Mouse (Mus musculus) liver, embryonic 13.5 days (tissue): ENCODE results near the gene Mepce. TPM values are rescaled to one million over a fixed set of nuclear protein-coding genes. Genes with fewer than 3 reads are reported as not detected.

Experiments
- ATAC-seq: fragments of 200-750 bp; cut with Nextera tagmentation; 2 replicates; pipeline ENCODE4 v1.8.0; 2017; ENCODE audit warnings: low read depth, mild to moderate bottlenecking, moderate number of reproducible peaks, moderate library complexity
- DNase-seq: peaks from one replicate; pipeline ENCODE4 v3.0.0; 2022
- H3K27ac ChIP-seq: fragments of 300-500 bp; sonication (generic); 2 replicates; pipeline ENCODE4 v1.5.1; 2015; ENCODE audit warnings: moderate library complexity, mild to moderate bottlenecking, inconsistent platforms
- H3K27me3 ChIP-seq: fragments of 300-500 bp; sonication (generic); 2 replicates; pipeline ENCODE4 v1.6.1; 2015; ENCODE audit warnings: mild to moderate bottlenecking, inconsistent platforms
- H3K36me3 ChIP-seq: fragments of 300-500 bp; sonication (generic); 2 replicates; pipeline ENCODE4 v1.6.1; 2015; ENCODE audit warnings: mild to moderate bottlenecking, inconsistent platforms
- H3K4me1 ChIP-seq: fragments of 300-500 bp; sonication (generic); replicated peaks from 2 replicates; pipeline ENCODE4 v1.6.1; 2015; ENCODE audit warnings: inconsistent platforms
- H3K4me2 ChIP-seq: fragments of 300-500 bp; sonication (generic); 2 replicates; pipeline ENCODE4 v1.6.1; 2015; ENCODE audit warnings: inconsistent platforms, mild to moderate bottlenecking, moderate library complexity
- H3K4me3 ChIP-seq: fragments of 300-500 bp; sonication (generic); replicated peaks from 2 replicates; pipeline ENCODE4 v1.5.1; 2015; ENCODE audit warnings: mild to moderate bottlenecking, inconsistent platforms
- H3K9ac ChIP-seq: fragments of 300-500 bp; sonication (generic); 2 replicates; pipeline ENCODE4 v1.6.1; 2015; ENCODE audit warnings: mild to moderate bottlenecking, inconsistent platforms
- H3K9me3 ChIP-seq: fragments of 300-500 bp; sonication (generic); replicated peaks from 2 replicates; pipeline ENCODE4 v1.6.1; 2016; ENCODE audit warnings: inconsistent platforms
- WGBS: fragments of 180-500 bp; shearing (Covaris S2); methylation state at CpG from one replicate; pipeline ENCODE4 v1.1.7; 2015; ENCODE audit not compliant: insufficient replicate concordance; 5-methylcytosine and 5-hydroxymethylcytosine counted together
- polyA plus RNA-seq: library from polyadenylated mRNA; unstranded; fragments of >200 nt; fragmentation: Nextera tagmentation; extraction: Ambion mirVana; gene quantifications from 2 replicates; pipeline ENCODE4 v1.2.1, GENCODE M21; 2015

The Mepce gene
- polyA plus RNA-seq, 1 experiment from 2014 or later = 4.5 TPM

GRCm38 (mm10) chr5:137746851-137747325, 40.6 kb downstream of the Mepce start:
- DNase-seq (peak; percentile 18), ATAC-seq (no peak)
- WGBS = under 1% methylated on average over 16 of the region's 16 CpGs
- H3K9ac ChIP-seq = peak overlapping the region; percentile 97
- H3K4me3 ChIP-seq = peak overlapping the region; percentile 90
- H3K9me3 ChIP-seq = no peaks in the 10 kb centered on the region
- peaks cover 22% of the 10 kb centered on the region for H3K36me3 ChIP-seq
- no peaks in the 10 kb centered on the region for H3K27me3 ChIP-seq
- H3K4me1 ChIP-seq = peaks cover 57% of the 10 kb centered on the region
- H3K4me2 ChIP-seq = peak overlapping the region; percentile 99
- peak overlapping the region; percentile 99 for H3K27ac ChIP-seq

DNA sequence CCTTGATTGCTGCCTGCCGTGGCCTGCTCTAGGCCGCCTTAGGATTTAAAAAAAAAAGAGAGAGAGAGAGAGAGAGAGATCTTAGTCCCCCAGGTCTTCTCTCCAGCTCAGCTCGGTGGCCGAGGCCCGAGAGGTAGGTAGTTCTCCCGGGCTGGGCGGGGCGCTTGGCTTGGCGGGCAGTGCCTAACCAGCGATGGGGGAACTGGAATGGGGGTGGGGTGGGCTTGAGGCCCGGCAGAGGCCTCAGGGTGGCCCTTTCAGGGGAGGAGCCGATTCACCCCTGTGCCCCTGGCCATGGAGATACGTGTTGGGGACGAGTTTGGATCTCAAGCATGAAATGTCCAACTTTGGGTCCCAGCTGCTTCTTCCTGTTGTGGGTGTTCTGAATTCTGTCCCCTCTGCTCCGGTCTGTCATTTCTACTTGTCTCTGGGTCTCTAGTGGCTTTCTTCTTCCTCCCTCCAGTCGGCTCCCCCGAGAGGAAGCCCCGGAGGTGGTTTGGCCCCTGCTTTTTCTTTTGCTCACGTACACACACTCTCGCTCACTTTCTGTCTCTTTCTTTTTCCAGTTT, 41.1 kb downstream of the Mepce start:
- no peaks in the 10 kb centered on the region for H3K27me3 ChIP-seq
- DNase-seq (peak; percentile 75), ATAC-seq (peak; percentile 72)
- H3K27ac ChIP-seq = peak overlapping the region; percentile 99
- peaks cover 17% of the 10 kb centered on the region for H3K36me3 ChIP-seq
- H3K4me2 ChIP-seq = peak overlapping the region; percentile 99
- peaks cover 59% of the 10 kb centered on the region for H3K4me1 ChIP-seq
- WGBS = under 1% methylated on average over 20 of the region's 20 CpGs
- H3K9me3 ChIP-seq = no peaks in the 10 kb centered on the region
- H3K4me3 ChIP-seq = peak overlapping the region; percentile 90
- H3K9ac ChIP-seq = peak overlapping the region; percentile 97

- peaks cover 68% of the 10 kb centered on the region for H3K4me1 ChIP-seq
- no peaks in the 10 kb centered on the region for H3K27me3 ChIP-seq
- H3K27ac ChIP-seq = peak within 1 kb of the TSS; percentile 99
- peak within 1 kb of the TSS; percentile 99 for H3K4me2 ChIP-seq
- H3K4me3 ChIP-seq = peak within 1 kb of the TSS; percentile 90
- no peaks in the 10 kb centered on the region for H3K9me3 ChIP-seq
- H3K9ac ChIP-seq = peak within 1 kb of the TSS; percentile 97
- 0 out of 2 replicates have a peak, but pooled peaks cover 9% of the 10 kb centered on the region for H3K36me3 ChIP-seq
- DNase-seq (peak; percentile 82), ATAC-seq (peak; percentile 76)
- WGBS = 5% methylated on average over 28 of the region's 28 CpGs
These were observed 42.0 kb downstream of the Mepce start, which contains the start of gene Tsc22d4 for GRCm38 (mm10) chr5:137745214-137746171. Gene Tsc22d4 (plus strand): TSS chr5:137745730.

DNA sequence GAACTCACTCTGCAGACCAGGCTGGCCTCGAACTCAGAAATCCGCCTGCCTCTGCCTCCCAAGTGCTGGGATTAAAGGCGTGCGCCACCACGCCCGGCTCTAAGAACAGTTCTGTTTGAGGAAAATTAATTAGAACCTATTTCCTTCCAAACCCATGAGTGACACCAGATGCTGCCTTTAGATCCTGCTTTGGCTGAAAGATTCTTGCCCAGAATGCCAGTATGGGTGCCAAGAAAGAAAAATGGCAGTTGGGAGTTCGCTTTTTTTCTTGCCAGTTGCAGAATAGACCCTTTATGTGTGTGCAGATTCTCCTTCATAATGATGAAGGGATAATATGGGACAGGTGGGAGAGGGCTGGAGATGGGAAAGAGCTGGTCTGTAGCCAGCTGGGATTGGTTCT, 43.3 kb downstream of the Mepce start:
- ATAC-seq (no peak), DNase-seq (no peak)
- H3K4me2 ChIP-seq = no peak overlapping the region
- H3K4me1 ChIP-seq = peaks cover 75% of the 10 kb centered on the region
- H3K9ac ChIP-seq = no peak overlapping the region
- H3K27ac ChIP-seq = no peak overlapping the region
- 0 out of 2 replicates have a peak, but pooled peaks cover 3% of the 10 kb centered on the region for H3K36me3 ChIP-seq
- no peak overlapping the region for H3K4me3 ChIP-seq
- 85% methylated on average over 7 of the region's 7 CpGs for WGBS
- no peaks in the 10 kb centered on the region for H3K9me3 ChIP-seq
- no peaks in the 10 kb centered on the region for H3K27me3 ChIP-seq

- no peak overlapping the region for H3K4me2 ChIP-seq
- DNase-seq = no peak
- H3K27me3 ChIP-seq = no peaks in the 10 kb centered on the region
- 84% methylated on average over 6 of the region's 6 CpGs for WGBS
- no peak overlapping the region for H3K9ac ChIP-seq
- no peaks in the 10 kb centered on the region for H3K9me3 ChIP-seq
- peaks cover 70% of the 10 kb centered on the region for H3K4me1 ChIP-seq
- no peaks in the 10 kb centered on the region for H3K36me3 ChIP-seq
- H3K27ac ChIP-seq = no peak overlapping the region
- no peak overlapping the region for H3K4me3 ChIP-seq
- ATAC-seq = no peak
These were observed 44.6 kb downstream of the Mepce start for GRCm38 (mm10) chr5:137742836-137743235.

GRCm38 (mm10) chr5:137742048-137742447, 45.4 kb downstream of the Mepce start:
- ATAC-seq (no peak), DNase-seq (no peak)
- 60% methylated on average over 10 of the region's 10 CpGs for WGBS
- peak overlapping the region; percentile 88; the same call in 1 of the 2 replicates for H3K9ac ChIP-seq
- H3K4me1 ChIP-seq = peaks cover 67% of the 10 kb centered on the region
- peak overlapping the region; percentile 71; the same call in 1 of the 2 replicates for H3K4me3 ChIP-seq
- H3K27ac ChIP-seq = no peak overlapping the region
- H3K27me3 ChIP-seq = no peaks in the 10 kb centered on the region
- H3K9me3 ChIP-seq = no peaks in the 10 kb centered on the region
- H3K4me2 ChIP-seq = peak overlapping the region; percentile 99
- no peaks in the 10 kb centered on the region for H3K36me3 ChIP-seq

GRCm38 (mm10) chr5:137741023-137741931, 46.2 kb downstream of the Mepce start, which contains the start of gene Nyap1:
Gene Nyap1 (minus strand): TSS chr5:137741607.
- Histone ChIP-seq H3K9me3 (no peaks in the 10 kb centered on the region), H3K27ac (peak within 1 kb of the TSS; percentile 79), H3K27me3 (no peaks in the 10 kb centered on the region), H3K4me2 (peak within 1 kb of the TSS; percentile 99), H3K4me1 (peaks cover 67% of the 10 kb centered on the region), H3K36me3 (no peaks in the 10 kb centered on the region), H3K9ac (peak within 1 kb of the TSS; percentile 88), H3K4me3 (peak within 1 kb of the TSS; percentile 71)
- WGBS = 1% methylated on average over 66 of the region's 71 CpGs
- DNase-seq (peak; percentile 83), ATAC-seq (peak; percentile 78)

DNA sequence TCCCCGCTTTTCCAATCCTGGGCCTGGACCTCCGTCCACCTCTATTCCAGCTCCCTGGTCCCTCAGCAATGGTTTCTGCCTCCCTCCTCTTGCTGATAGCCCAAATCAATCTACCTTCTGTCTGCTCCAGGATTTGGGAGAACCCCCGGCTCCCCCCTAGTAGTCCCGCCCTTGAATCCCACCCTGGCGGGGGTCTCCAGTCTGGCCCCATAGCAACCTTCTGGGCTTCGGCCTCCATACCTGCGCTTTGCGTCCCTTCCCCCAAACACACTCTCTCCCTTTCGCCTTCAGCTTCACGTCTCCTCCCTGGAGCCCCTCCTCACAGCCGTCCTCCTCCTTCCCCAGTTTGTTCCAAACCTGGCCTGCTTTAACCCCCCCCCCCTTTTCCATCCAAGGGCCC, 46.9 kb downstream of the Mepce start:
- Histone ChIP-seq H3K4me1 (peaks cover 65% of the 10 kb centered on the region), H3K4me2 (peak overlapping the region; percentile 99), H3K4me3 (peak overlapping the region; percentile 71), H3K9ac (peak overlapping the region; percentile 88), H3K9me3 (no peaks in the 10 kb centered on the region), H3K36me3 (no peaks in the 10 kb centered on the region), H3K27me3 (no peaks in the 10 kb centered on the region), H3K27ac (0 out of 2 replicates have a peak overlapping the region, but pooled peaks have one; percentile 79)
- no peak for DNase-seq
- ATAC-seq = no peak
- 50% methylated on average over 11 of the region's 11 CpGs for WGBS

- no peaks in the 10 kb centered on the region; the same call in 1 of the 2 replicates for H3K27me3 ChIP-seq
- H3K4me1 ChIP-seq = peaks cover 62% of the 10 kb centered on the region
- 44% methylated on average over 9 of the region's 9 CpGs for WGBS
- no peak overlapping the region for H3K4me2 ChIP-seq
- ATAC-seq (no peak), DNase-seq (no peak)
- no peak overlapping the region for H3K9ac ChIP-seq
- H3K9me3 ChIP-seq = no peaks in the 10 kb centered on the region
- H3K36me3 ChIP-seq = no peaks in the 10 kb centered on the region
- H3K4me3 ChIP-seq = no peak overlapping the region
- H3K27ac ChIP-seq = no peak overlapping the region
These were observed 48.0 kb downstream of the Mepce start for GRCm38 (mm10) chr5:137739471-137739870.

GRCm38 (mm10) chr5:137738516-137738915, 48.9 kb downstream of the Mepce start:
- no peak for ATAC-seq
- peaks cover 64% of the 10 kb centered on the region for H3K4me1 ChIP-seq
- H3K27ac ChIP-seq = no peak overlapping the region
- 51% methylated on average over 5 of the region's 5 CpGs for WGBS
- no peak for DNase-seq
- H3K27me3 ChIP-seq = no peaks in the 10 kb centered on the region; the same call in 1 of the 2 replicates
- no peaks in the 10 kb centered on the region for H3K36me3 ChIP-seq
- no peak overlapping the region for H3K4me2 ChIP-seq
- no peak overlapping the region for H3K9ac ChIP-seq
- H3K4me3 ChIP-seq = no peak overlapping the region
- no peaks in the 10 kb centered on the region for H3K9me3 ChIP-seq
